Mouse (Mus musculus) intestine, embryonic 16.5 days (tissue): ENCODE data around the gene Itpr2. TPM values are rescaled to one million over a fixed set of nuclear protein-coding genes. Genes with fewer than 3 reads are reported as not detected.

ENCODE experiments used
- ATAC-seq: fragments of 200-750 bp; cut with Nextera tagmentation; 2 replicates; pipeline ENCODE4 v1.8.0; 2017; ENCODE audit warnings: moderate TSS enrichment, moderate library complexity
- H3K27ac ChIP-seq: fragments of 300-500 bp; sonication (generic); 2 replicates; pipeline ENCODE4 v1.5.1; 2014; ENCODE audit warnings: mild to moderate bottlenecking, low read length
- H3K27me3 ChIP-seq: fragments of 300-500 bp; sonication (generic); replicated peaks from 2 replicates; pipeline ENCODE4 v1.6.1; 2014; ENCODE audit warnings: low read length, control low read depth, mixed read lengths; ENCODE audit not compliant: control insufficient read depth, insufficient read depth
- H3K36me3 ChIP-seq: fragments of 300-500 bp; sonication (generic); 2 replicates; pipeline ENCODE4 v1.6.1; 2014; ENCODE audit warnings: low read length, control low read depth; ENCODE audit not compliant: control insufficient read depth, insufficient read depth
- H3K4me1 ChIP-seq: fragments of 300-500 bp; sonication (generic); 2 replicates; pipeline ENCODE4 v1.6.1; 2014; ENCODE audit warnings: low read length, control low read depth, mixed read lengths; ENCODE audit not compliant: control insufficient read depth, insufficient read depth
- H3K4me2 ChIP-seq: fragments of 300-500 bp; sonication (generic); 2 replicates; pipeline ENCODE4 v1.6.1; 2014; ENCODE audit warnings: low read depth, low read length, control low read depth
- H3K4me3 ChIP-seq: fragments of 300-500 bp; sonication (generic); 2 replicates; pipeline ENCODE4 v1.5.1; 2014; ENCODE audit warnings: mild to moderate bottlenecking, low read length
- H3K9ac ChIP-seq: fragments of 300-500 bp; sonication (generic); 2 replicates; pipeline ENCODE4 v1.6.1; 2014; ENCODE audit warnings: low read depth, low read length
- H3K9me3 ChIP-seq: fragments of 300-500 bp; sonication (generic); 2 replicates; pipeline ENCODE4 v1.6.1; 2016; ENCODE audit warnings: low read length, control low read depth; ENCODE audit not compliant: control insufficient read depth
- WGBS: fragments of 180-500 bp; shearing (Covaris S2); extraction: QIAGEN DNeasy Blood & Tissue Kit; methylation state at CpG from one replicate; pipeline ENCODE4 v1.1.7; 2014; 5-methylcytosine and 5-hydroxymethylcytosine counted together
- polyA plus RNA-seq: library from polyadenylated mRNA; unstranded; fragments of >200 nt; fragmentation: Nextera tagmentation; extraction: Ambion mirVana; gene quantifications from 2 replicates; pipeline ENCODE4 v1.2.1, GENCODE M21; 2015

Gene Itpr2
- polyA plus RNA-seq, 1 experiment from 2014 or later: 7.5 TPM

DNA sequence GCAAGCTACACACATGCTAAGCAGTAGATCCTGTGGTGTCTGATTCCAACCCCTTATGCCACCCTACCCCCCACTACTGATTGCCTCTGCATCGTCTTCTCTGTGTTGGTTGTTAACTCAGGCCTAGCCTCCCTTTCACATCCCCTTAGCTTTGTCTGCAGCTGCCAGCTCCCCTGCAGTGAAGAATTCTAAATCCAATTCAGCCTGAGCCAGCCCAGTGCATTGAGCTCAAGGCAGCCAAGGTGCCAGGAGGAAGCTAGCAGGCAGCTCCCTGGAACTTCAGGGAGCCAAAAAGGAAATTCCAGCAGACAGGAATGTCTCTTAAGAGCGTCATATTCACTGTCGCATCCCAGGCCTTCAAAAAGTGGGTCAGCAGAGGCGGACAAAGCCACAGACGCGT is 159.0 kb downstream of the Itpr2 start:
- Histone ChIP-seq H3K36me3 (no peaks in the 10 kb centered on the region), H3K9ac (no peak overlapping the region), H3K27me3 (no peaks in the 10 kb centered on the region), H3K4me1 (no peaks in the 10 kb centered on the region), H3K4me3 (no peak overlapping the region), H3K27ac (no peak overlapping the region), H3K4me2 (no peak overlapping the region), H3K9me3 (no peaks in the 10 kb centered on the region)
- WGBS: 56% methylated on average over 6 of the region's 6 CpGs
- ATAC-seq: no peak

DNA sequence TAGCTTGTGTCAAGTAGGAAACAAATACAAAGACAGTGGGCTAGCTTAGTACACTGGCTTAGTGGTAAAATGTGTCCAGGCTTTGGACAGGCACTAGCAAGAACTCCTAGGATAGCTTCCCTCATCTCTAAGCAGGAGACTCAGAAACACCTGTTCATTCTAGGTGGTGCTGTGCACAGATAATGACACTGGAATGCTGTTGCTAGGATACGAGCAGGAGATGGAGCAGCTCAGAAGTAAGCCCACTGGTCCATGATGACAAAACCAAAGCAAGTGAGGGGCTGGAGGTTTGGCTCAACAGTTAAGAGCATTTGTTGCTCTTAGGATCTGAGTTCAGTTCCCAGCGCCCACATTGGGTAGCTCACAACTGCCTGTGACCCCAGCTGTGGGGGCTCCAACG is 160.1 kb downstream of the Itpr2 start:
- no peaks in the 10 kb centered on the region for H3K4me1 ChIP-seq
- no peaks in the 10 kb centered on the region for H3K36me3 ChIP-seq
- no peak overlapping the region for H3K9ac ChIP-seq
- no peak overlapping the region for H3K4me3 ChIP-seq
- WGBS: 83% methylated on average over 3 of the region's 3 CpGs
- H3K27ac ChIP-seq: no peak overlapping the region
- H3K4me2 ChIP-seq: no peak overlapping the region
- no peak for ATAC-seq
- no peaks in the 10 kb centered on the region for H3K9me3 ChIP-seq
- H3K27me3 ChIP-seq: no peaks in the 10 kb centered on the region

DNA sequence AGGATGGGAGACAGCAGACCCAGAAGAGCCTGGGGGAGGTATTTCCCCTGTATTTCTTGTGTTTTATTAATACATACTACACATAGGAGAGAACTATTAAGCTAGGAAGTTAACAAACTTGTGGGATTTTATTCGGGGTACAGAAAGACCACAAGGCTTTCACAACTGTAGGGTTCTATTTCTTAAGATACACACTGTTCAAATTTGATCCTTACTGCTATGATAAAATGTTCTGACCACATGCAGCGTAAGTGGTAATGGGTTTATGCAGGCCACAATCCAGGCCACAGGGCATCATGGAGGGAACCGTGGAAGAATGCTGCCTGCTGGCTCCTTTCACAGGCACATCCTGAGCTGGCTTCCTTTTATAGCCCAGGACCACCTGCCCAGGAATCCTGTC is 160.6 kb downstream of the Itpr2 start:
- no peaks in the 10 kb centered on the region for H3K36me3 ChIP-seq
- no peak overlapping the region for H3K4me2 ChIP-seq
- ATAC-seq: no peak
- H3K4me1 ChIP-seq: no peaks in the 10 kb centered on the region
- H3K9ac ChIP-seq: no peak overlapping the region
- no peak overlapping the region for H3K4me3 ChIP-seq
- no peaks in the 10 kb centered on the region for H3K9me3 ChIP-seq
- WGBS: 91% methylated on average over 3 of the region's 3 CpGs
- no peaks in the 10 kb centered on the region for H3K27me3 ChIP-seq
- no peak overlapping the region for H3K27ac ChIP-seq

DNA sequence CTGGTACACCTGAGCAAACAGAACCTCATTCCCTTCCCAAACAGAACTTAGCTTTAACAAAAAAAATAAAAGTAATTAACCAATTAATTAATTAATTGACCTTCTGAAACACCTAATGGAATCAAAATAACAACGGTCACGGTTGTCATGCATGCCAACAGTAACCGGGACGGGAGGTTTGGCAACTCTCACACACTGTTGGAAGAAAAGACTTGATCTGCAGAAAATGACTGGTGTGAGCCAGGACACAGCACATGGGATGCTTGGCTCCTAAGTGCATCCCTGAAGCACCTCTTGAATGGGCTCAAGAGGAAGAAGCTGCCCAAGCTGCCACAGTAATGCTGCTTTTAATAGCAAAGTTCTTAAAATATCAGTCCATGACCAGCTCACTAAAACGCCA is 161.1 kb downstream of the Itpr2 start:
- H3K9ac ChIP-seq: no peak overlapping the region
- no peak overlapping the region for H3K27ac ChIP-seq
- no peaks in the 10 kb centered on the region for H3K9me3 ChIP-seq
- WGBS: 90% methylated on average over 5 of the region's 5 CpGs
- no peak overlapping the region for H3K4me3 ChIP-seq
- no peak overlapping the region for H3K4me2 ChIP-seq
- H3K27me3 ChIP-seq: no peaks in the 10 kb centered on the region
- no peaks in the 10 kb centered on the region for H3K4me1 ChIP-seq
- no peaks in the 10 kb centered on the region for H3K36me3 ChIP-seq
- ATAC-seq: no peak

DNA sequence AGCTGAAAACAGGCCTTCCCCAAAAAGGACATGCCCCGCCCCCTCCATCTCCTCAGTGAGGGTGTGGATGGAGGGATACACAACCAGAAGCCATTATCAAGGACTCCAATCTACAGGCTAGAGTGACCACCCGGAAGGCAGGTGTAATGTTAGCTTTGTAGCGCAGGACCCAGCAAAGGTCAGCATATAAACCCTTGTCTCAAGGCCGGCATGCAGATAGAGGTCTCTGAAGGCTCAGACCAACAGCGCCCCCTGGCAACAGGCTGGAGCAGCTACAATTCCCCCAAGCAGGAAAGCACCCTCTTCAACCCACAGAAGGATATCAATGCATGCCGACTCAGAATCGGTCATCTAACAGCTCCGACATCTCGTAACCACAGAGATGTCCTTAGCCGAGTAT is 162.2 kb downstream of the Itpr2 start:
- Histone ChIP-seq H3K4me3 (no peak overlapping the region), H3K9me3 (no peaks in the 10 kb centered on the region), H3K27ac (no peak overlapping the region), H3K4me2 (no peak overlapping the region), H3K36me3 (no peaks in the 10 kb centered on the region), H3K27me3 (no peaks in the 10 kb centered on the region), H3K4me1 (no peaks in the 10 kb centered on the region), H3K9ac (no peak overlapping the region)
- 57% methylated on average over 10 of the region's 10 CpGs for WGBS
- no peak for ATAC-seq

DNA sequence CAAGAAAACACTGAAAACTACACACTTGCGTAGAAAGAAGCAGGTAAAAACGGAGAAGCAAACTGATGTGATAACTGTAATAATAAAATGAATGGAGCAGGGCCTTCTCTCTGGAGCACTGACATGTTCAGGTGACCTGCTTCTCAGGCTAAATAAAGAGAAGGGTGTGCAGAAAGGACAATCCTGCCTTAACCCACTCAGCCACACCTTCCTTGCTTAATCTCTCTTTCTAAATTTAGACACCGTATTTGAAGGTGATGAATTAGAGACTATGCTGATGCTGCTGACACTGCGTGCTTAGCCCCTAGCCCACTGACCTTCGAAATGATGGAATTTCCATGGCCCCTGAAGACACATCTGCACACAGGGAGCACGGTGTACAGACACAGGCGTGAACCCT is 164.8 kb downstream of the Itpr2 start:
- WGBS: 74% methylated on average over 7 of the region's 7 CpGs
- Histone ChIP-seq H3K27ac (no peak overlapping the region), H3K4me2 (no peak overlapping the region), H3K36me3 (no peaks in the 10 kb centered on the region), H3K9me3 (no peaks in the 10 kb centered on the region), H3K27me3 (no peaks in the 10 kb centered on the region), H3K4me3 (no peak overlapping the region), H3K9ac (no peak overlapping the region), H3K4me1 (no peaks in the 10 kb centered on the region)
- no peak for ATAC-seq

DNA sequence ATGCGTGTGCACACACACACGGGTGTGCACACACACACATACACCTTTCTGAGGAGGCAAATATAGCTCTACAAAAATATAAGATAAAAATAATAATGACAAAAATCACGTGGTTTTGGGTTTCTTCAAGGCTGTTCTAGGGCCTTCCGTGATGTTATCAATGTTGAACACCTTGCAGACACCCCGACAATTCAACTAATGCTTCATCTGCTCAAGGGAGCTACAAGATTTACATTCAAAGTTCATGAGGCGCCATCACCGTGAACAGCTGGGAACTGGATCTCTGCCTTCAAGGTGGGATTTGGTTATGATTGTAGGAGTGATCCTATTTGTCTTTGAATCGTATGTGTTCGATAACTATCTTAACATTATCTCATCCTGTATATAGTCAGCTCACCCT is 166.8 kb downstream of the Itpr2 start:
- Histone ChIP-seq H3K4me2 (no peak overlapping the region), H3K27ac (no peak overlapping the region), H3K27me3 (no peaks in the 10 kb centered on the region), H3K4me1 (no peaks in the 10 kb centered on the region), H3K9ac (no peak overlapping the region), H3K9me3 (no peaks in the 10 kb centered on the region), H3K36me3 (no peaks in the 10 kb centered on the region), H3K4me3 (no peak overlapping the region)
- 94% methylated on average over 9 of the region's 9 CpGs for WGBS
- no peak for ATAC-seq

DNA sequence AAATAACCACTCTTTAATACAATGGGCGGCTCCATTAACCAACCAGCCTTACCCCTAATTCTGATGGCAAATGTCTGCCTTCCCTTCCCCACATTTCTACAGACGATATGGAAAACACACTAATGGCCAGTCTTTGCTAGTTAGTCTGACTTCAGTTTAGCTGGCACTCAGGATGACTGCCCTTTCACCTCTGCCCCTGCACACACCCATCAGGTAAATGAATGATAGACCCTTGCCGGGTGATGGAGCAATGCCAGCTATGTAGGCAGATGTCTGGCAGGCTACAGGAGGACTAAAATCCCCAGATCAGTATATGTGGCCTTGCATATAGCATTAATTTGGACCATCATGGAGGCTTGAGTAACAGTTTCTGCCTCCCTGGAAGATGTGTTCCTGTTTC is 168.5 kb downstream of the Itpr2 start:
- Histone ChIP-seq H3K4me3 (no peak overlapping the region), H3K9me3 (no peaks in the 10 kb centered on the region), H3K27me3 (no peaks in the 10 kb centered on the region), H3K9ac (no peak overlapping the region), H3K27ac (no peak overlapping the region), H3K36me3 (no peaks in the 10 kb centered on the region), H3K4me1 (no peaks in the 10 kb centered on the region), H3K4me2 (no peak overlapping the region)
- 84% methylated on average over 3 of the region's 3 CpGs for WGBS
- no peak for ATAC-seq

DNA sequence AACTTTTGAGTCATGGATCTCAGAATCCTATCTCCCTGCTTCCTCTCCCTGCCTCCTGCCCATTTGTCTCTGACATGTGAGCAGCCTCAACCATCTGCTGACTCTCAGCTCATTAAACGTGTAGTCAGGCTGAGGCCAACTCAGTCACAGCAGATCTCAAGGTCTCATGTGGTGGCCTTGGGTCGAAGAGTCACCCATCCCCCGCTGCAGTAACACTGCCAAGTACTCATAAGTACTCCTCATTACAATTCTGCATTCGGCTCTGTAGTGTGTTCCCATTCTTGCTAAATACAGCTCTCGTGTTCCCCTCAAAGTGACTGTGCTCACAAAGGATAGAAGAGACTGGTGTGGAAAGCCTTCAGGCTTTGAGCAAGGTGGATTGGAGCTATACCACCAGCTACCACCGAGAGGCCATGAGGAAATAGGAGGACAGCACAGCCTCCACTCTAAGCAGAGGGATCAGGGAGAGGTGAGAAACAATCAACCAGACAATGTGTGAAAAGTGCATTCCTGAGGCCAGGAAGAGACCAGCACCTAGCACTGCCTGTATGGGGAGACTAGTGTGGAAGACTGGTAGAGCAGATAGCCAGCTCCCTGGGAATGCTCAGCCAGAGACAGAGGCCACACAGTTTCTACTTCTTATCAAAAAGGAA is 170.9 kb downstream of the Itpr2 start:
- H3K27me3 ChIP-seq: no peaks in the 10 kb centered on the region
- no peak overlapping the region for H3K4me2 ChIP-seq
- H3K9ac ChIP-seq: no peak overlapping the region
- no peaks in the 10 kb centered on the region for H3K4me1 ChIP-seq
- WGBS: 58% methylated on average over 6 of the region's 6 CpGs
- no peaks in the 10 kb centered on the region for H3K36me3 ChIP-seq
- ATAC-seq: 0 out of 2 replicates have a peak, but pooled peaks have one; percentile 36
- H3K9me3 ChIP-seq: no peaks in the 10 kb centered on the region
- H3K4me3 ChIP-seq: no peak overlapping the region
- H3K27ac ChIP-seq: no peak overlapping the region

DNA sequence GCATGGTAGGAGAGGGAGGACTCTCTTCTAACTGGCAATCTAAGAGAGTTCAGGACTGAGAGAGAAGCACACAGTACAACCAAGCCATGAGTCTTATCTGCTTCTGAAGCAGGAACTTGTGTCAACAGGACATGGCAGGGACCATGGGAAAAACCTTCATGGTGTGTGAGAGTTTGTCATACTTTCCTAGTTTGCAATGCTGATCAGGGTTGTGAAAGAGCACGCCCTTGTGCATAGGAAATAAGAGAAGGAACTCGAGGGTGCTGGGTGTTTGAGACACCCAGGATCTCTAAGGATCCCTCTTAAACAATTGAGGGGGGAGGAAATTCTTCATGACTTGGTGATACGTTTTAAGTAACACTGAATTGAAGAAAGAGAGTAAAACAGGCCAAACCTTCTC is 172.9 kb downstream of the Itpr2 start:
- ATAC-seq: no peak
- no peak overlapping the region for H3K4me3 ChIP-seq
- no peak overlapping the region for H3K9ac ChIP-seq
- H3K4me2 ChIP-seq: no peak overlapping the region
- H3K4me1 ChIP-seq: no peaks in the 10 kb centered on the region
- no peaks in the 10 kb centered on the region for H3K27me3 ChIP-seq
- H3K27ac ChIP-seq: no peak overlapping the region
- no peaks in the 10 kb centered on the region for H3K9me3 ChIP-seq
- H3K36me3 ChIP-seq: no peaks in the 10 kb centered on the region
- WGBS: 87% methylated on average over 3 of the region's 3 CpGs
